Mouse (Mus musculus) frontal cortex, adult (tissue): ENCODE measurements at regions not wholly inside any gene's neighbourhood (a gene's known extent, or its start where the extent isn't known, plus 50 kb on each side); places are given as distances from the start of the nearest gene placed in this dataset.

Experiments
- ATAC-seq: cut with Nextera tagmentation; 2 replicates; pipeline ENCODE4 v1.9.2; 2017; ENCODE audit warnings: mild to moderate bottlenecking, moderate library complexity, mixed read lengths; ENCODE audit not compliant: low TSS enrichment

DNA sequence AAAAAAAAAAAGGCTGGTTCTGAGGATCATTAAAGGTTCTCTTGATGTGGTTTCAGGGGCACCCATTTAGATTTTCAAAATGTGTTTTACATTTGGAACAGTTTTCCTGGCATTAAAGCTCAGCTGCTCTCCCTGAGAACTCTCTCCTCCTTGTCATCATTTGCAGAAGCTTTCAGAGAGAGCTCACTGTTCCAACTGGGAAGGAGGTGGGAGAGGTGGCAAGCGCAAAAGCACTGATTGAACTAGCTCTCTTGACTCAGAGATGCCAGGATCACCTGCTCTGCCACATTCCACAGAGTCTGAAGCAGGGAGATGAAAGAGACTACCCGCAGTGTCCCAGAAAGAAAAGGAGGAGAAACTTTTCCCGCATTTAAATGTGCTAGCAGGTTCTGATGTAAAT is 220.5 kb upstream of the Gbe1 start:
- peak; percentile 91 for ATAC-seq

DNA sequence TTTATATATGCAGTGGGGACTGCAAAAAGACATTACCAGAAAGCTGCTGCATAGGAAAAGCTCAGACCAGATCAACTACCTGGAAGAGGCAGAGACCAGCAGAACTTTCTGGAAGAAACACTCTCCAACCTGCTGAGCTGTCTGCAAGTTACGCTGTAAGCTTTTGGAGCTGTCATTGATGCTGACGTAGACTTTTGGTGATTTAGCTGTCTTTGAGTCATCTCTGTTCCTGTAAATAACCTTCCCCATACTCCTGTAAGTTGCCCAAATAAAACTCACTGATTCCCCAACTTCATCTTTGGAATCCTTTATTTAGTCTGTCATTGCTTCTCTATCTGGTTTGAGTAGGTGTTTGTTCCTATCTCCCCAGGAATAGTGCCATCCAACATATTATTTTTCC is 218.5 kb upstream of the Gbe1 start:
- ATAC-seq, result peak; percentile 45; the same call in 1 of the 2 replicates

DNA sequence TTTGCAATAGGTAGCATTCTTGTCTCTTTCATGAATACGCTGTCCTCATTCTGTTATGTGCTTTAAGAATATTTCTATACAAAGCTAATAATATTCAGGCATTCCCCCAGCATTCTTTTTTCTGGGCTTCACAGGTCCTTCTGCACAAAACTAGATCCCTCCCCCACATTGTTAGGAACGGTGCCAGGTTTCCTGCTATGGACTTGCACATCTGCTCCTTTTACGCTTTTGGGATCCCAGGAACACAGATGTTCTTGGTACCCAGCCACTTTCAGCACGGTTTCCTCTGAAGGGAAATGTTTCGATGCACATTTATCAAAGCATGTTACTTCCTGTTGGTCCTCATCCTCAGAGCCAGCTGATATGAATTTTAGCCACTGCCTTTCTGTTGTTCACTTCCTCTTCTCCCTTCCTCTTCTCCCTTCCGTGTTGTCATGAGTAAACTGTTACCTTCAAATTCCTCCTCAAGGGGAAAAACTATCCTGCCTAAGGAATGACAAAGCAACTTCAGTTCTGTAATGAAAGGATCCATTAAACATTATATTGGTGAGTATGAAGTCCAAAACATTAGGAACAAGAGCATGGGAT is 209.9 kb upstream of the Gbe1 start:
- ATAC-seq, result no peak

DNA sequence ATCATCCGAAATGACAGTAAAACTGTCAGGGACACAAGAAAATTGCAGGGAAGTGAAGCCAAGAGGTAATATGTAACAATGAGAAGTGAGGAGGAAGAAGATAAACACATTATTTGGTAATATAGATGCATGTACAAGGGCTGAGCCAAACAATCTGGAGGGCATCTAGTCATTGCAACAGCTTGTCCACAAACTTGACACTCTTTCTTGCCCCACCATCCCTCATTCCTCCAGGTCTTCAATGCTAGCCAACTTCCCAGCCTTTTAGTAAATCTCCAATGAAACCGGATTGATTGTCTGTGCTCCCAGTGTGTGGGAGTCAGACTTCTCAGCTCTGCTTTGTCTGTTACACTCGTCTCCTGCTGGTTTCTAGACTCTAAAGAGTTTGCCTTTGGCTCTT is 172.3 kb upstream of the Gbe1 start:
- peak; percentile 67 for ATAC-seq

DNA sequence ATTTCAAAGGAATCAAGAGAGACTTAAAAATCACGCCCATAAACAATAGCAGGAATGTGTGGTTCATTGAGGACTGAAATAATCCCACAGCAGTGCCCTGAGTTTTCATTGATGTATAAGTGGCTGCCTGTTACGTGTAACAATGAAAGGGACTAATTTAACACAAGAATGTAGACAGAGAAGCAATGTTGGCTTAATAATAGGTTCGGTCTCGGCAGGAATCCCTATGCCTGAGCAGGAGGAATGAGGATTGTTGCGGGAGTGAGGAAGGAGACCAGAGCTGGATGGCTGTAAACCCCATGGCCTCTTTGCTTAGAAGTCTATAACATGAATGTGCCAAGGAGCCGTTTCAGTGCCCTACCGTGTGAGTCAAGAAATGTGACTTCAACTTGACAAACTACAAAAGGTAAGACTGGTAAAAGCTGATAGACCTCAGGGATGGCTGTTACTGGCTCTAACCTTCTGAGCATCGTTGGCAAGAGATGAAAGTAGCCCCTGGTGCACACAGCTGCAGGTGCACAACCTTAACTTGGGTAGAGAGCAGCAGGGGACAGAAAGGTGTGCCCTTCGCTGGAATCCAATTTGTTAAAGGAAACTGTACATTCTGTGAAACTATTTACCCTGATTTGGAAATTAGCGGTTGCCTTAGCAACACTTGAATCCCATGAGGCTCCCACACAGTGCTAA is 165.9 kb upstream of the Gbe1 start:
- no peak for ATAC-seq

DNA sequence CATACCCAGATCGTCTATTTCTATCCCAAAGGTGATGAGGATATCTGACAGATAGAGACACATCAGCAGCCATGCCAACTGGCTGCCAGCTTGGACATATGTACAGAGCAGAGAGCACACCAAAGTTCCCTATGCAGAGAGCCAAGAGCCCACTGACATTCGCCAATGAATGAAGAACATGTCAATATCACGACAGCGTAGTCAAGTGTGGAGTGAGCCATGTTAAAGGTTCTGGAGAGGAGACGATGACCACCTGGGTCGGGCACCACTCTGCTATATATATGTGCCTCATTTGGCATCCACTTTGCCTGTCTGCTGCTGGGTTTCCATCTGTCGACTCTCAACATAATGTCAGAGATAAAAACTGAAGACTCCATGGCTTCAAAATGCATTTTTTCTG is 159.2 kb upstream of the Gbe1 start:
- ATAC-seq, result no peak

DNA sequence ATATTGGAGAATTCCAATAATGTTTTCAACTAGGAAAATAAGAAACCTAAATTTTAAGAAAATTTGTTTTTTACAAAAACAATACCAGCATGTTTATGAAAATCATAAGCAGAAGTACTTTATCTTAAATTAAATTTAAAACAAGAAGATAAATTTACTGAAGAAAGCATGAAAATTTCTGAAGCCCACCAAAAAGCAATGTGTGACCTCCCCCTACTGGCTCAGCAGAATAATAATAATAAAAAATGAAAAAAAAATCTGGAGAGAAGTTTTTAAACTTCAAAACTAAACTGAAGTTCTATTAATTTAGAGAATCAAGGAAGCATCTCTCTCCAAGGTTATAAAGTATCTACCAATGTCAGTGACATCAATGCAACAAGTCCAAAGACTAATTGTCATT is 153.2 kb upstream of the Gbe1 start:
- no peak for ATAC-seq

DNA sequence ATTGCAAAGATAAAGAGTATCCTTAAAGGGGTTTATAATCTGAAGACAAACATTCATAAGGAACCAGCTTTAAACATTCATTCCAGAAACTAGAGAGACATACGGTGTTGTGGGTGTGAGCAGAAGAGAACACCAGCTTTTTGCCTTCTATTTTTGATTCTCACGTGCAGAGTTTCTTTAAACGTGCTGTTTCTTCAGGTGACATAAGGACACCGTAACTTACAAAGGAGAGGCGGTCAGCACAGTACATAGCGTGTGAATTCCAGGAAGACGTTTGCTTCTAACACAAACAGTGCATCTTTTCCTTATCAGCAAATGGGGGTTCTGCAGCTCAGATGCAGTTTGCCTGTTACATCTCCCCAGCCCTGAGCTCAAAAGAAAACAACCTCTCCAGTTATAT is 138.6 kb upstream of the Gbe1 start:
- ATAC-seq, result peak; percentile 96

DNA sequence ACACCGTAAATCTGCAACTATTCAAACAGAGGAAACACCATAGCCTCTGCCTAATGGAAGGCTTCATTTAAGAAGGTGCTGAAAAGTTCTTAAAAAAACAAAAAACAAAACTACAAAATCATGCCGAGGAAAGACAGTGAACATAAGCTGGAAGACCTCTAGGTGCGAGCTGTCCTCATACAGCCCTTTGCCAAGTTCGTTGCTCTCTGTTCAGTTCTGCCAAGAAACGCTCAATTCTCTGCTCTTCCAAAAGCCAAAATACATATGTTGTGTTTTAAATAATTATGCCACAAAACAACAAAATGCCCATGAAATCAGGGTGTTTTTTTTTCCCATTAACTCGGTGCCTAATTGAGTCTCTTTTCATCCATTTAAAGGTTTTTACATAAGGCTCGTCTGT is 134.8 kb upstream of the Gbe1 start:
- no peak for ATAC-seq

DNA sequence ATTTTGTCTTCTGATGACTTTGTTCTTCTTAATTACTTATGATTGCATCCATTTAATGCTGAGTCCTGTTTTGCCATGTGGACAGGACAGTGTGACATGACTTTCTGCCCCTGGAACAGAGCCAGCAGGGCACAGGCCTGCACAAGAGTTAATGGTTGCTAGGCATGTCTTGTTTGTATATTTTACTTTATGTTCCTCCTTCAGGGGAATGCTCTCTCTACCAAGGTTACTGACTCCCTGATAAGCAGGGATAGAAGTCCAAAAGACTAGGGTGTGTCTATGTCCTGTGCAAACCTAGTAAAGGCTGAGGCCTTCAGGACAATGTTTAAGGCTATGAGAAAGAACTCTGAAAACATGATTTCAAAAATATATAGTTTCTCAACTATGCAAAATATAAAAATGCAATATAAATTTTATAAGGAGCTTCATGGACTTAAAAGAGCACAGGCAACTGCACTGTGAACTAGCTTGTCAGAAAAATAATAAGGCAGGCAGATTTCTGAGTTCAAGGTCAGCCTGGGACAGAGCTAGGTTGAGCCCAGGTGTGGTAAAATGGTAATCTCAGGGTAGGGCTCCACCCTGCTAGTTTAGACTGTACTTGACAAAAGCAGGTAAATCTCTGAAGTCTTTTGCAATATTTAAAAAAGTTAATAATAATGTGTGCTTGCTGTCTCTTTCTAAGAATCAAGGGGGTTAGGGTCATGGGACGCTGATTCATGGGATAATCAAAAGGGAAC is 99.7 kb upstream of the Gbe1 start:
- no peak for ATAC-seq

DNA sequence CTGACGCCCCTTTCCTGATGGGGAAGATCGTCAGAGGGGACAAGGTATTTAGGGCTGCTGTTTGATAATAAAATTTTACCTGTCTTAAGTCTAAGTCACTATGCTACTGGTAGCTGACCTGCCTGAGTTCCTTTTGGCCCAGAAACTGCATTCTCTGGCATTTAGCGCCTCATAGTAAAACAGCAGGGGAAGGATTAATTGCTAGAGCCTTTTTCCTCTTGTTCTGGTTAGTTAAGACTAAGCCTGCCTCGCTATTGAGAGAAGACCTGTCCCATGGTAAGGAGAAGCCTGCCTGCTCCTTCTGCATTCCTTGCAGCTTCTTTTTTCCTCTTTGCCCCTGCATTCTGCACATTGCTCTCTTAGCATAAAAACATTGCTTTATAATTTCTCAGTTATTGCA is 98.9 kb upstream of the Gbe1 start:
- no peak for ATAC-seq

DNA sequence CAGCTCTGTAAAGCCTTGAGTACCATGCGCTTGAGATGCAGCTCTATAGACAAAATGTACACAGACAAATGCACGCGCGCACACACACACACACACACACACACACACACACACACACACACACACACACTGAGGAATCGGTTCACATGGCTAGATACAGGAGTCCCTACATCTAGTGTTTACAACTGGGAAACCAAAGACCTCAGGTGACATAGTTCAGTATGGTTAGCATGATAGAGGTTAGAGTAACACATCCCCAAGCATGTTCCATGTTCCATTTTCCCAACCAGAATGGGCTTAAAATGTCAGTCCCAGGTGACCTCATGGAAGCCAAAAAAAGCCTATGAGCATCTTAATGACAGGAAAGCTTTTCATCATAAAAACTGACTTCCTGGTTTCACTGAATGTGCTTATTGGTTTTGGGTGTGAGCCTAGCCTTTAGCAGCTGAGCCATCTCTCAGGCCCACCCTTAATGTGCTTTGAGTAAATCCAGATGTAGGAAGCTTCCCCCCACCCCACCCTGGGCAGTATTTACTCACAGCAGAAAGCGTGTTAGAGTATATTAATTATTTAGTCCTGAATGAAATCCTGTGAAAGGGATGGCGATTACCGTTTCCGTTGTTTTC is 86.0 kb upstream of the Gbe1 start:
- no peak for ATAC-seq

DNA sequence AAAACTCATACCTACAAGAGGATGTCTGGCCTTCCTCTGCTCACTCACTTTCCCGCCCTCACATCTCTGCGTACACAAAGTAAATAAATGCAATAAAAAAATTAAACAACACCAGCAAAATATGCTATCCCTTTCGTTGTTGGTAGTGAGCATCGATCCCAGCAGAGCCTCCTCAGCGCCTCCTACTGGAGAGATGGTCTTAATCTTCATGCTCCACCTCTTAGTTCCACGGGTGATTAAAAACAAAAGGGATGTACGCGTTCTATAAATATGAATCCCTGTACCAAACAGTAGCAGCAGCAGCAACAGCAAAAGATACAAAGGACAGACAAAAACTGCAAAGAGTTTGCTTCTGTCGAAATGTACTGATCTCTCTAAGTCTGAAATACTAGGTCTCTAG is 81.0 kb upstream of the Gbe1 start:
- ATAC-seq, result no peak

DNA sequence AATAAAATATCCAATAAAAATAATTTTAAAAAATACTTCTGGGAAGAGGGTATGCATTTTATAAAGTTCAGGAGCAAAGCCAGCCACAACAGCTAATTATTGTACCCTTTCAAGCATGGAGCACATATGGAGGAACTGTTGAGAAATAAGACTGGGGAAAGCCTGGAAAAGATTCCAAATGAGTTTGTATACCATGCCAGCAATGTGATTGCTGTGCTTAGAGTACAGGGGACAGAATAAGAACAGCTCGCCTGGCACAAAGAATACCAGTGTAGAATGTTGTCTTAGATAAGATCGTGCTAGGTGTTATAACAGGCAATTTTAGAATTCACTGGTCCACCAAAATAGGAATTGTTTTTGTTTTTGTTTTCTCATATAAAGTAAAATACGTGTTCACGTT is 78.6 kb upstream of the Gbe1 start:
- no peak for ATAC-seq

DNA sequence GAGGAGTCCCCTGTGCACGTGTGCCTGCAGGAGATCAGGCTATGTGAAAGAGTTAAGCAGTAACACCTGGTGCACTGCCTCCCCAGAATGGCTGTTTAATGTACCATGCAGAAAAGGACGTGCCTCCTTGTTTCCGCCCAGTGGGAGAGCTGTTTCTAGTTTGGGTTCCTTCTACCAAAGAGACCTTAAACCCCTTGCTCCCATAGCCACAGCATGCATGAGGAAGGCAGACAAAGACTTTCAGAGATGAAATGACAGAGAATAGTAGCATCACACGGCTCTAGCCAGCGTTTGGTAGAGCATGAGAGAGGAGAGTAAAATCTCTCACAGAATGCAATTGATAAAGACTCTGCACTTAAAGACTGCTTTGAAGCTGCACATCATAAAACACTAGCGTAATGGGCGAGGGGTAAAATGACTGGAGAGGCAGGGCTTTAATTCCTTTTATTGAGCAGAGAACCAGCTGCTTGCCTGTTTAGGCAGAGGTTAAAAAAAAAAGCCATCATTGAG is 74.3 kb upstream of the Gbe1 start:
- no peak for ATAC-seq

DNA sequence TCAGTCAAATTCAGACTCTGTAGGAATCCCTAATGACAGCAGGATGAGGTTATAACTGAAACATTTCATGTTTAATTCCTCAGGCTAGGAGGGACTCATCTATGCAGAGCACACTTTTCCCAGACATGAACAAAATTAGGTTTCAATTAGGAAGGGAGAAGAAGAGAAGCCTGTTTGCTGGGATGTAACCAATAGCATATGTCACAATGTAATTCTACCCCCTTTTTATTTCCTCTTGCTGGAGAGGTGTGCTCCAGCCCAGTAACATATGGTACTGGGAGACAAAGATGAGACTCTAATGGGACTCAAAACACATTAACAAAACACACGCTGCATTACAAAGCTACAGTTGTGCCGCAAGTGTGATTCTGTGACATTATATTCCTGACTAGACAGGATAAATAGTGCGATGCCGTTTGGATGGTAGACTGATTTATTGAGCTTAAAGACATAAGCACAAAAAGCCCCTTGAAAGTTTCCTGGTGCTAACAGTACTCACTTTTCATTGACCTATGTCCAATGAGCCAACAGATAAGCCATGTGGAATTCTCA is 69.5 kb upstream of the Gbe1 start:
- ATAC-seq, result no peak

DNA sequence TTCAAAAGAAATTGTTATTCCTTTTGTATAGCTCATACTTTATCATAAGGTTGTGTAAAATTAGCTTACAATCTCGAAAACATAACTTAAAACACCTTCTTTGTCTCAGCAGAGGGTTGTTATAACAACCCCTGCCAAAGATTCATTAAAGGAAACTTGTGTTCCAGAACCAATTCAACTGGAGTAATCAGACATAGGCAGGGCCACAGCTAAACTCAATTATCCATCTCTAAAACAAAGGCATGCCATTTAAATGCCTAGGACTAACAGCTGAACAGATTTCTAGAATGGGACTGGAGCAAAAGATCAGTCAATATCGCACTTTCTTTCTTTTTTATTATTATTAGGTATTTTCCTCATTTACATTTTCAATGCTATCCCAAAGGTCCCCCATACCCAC is 68.8 kb upstream of the Gbe1 start:
- no peak for ATAC-seq

DNA sequence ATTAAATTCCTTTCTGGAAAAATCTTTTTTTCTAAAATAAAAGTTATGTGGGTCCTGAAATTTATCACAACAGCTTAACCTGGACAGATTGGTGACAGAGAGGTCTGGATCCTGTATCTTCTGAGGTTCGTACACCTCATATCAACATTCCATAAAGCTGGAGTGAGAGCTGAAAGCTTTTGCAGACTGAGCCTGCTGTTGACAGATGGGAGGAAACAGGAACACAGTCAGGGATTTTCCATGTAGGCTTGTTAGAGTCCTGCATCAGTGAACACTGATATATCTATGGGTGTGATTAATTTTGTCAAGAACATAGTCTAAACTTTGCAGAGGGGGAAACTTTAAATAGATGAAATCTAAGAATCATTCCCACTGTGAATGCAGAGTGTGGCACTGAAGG is 54.4 kb upstream of the Gbe1 start:
- ATAC-seq, result no peak

DNA sequence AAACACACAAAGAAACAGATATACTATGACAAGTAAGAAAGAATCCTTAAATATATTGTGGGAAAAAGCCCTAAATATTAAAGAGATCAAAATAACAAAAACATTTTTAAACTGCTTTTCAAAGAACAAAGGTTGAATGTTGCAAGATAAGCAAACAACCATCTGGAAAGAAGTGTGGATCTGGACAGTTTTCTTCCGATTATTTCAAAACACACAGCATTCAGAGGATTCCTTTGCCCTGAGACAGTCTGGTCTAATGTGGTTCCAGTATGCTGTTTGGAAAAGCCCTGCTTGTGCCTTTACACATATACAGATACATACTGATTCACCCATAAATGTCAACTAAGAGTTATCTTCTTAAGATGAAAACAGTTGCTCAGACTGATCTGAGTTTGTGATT is 53.6 kb upstream of the Gbe1 start:
- ATAC-seq, result no peak
